28 mouse cellular contexts compared by ENCODE assay signal in genomic region chr8:102331151-102331550, GRCm38 (mm10).
DNase-seq lines count a peak whose midpoint lies in the region; ATAC-seq and TF ChIP-seq lines count a peak whose summit lies in the region.
"Had no signal": no experiment of that assay in that cellular context is flagged by ENCODE, and none has a peak within 500 bp of the region (broad histone marks: within the 10 kb centered on the region; RNA-seq: fewer than 3 reads in every experiment).

No protein-coding gene starts in this region.

- H3K9ac ChIP-seq in forebrain, embryonic 11.5 days (ENCODE audit: low read length) = no peak overlapping the region
- H3K9ac ChIP-seq in kidney, embryonic 16.5 days (replicated peaks; ENCODE audit: low read length) = no peak overlapping the region
- no peak overlapping the region for H3K9ac ChIP-seq in hindbrain, postnatal 0 days (replicated peaks; ENCODE audit: low read length)
- H3K9ac ChIP-seq: embryonic facial prominence, embryonic 15.5 days; forebrain, embryonic 13.5 days; hindbrain, embryonic 13.5 days had no signal

- no peaks in the 10 kb centered on the region for H3K9me3 ChIP-seq in forebrain, embryonic 11.5 days (ENCODE audit: control insufficient read depth, low read length)
- no peaks in the 10 kb centered on the region for H3K9me3 ChIP-seq in forebrain, embryonic 10.5 days
- H3K9me3 ChIP-seq in kidney, embryonic 16.5 days (ENCODE audit: low read length) = no peaks in the 10 kb centered on the region
- H3K9me3 ChIP-seq in hindbrain, postnatal 0 days (ENCODE audit: low read length) = no peaks in the 10 kb centered on the region
- H3K9me3 ChIP-seq: embryonic facial prominence, embryonic 15.5 days; forebrain, embryonic 13.5 days; hindbrain, embryonic 10.5 days; hindbrain, embryonic 13.5 days had no signal

- no peak overlapping the region for H3K4me3 ChIP-seq in forebrain, embryonic 11.5 days (ENCODE audit: low read depth, low read length)
- no peak overlapping the region for H3K4me3 ChIP-seq in forebrain, embryonic 10.5 days
- no peak overlapping the region for H3K4me3 ChIP-seq in kidney, embryonic 16.5 days (ENCODE audit: low read length)
- no peak overlapping the region for H3K4me3 ChIP-seq in hindbrain, postnatal 0 days (ENCODE audit: low read length)
- H3K4me3 ChIP-seq: embryonic facial prominence, embryonic 15.5 days; forebrain, embryonic 13.5 days; hindbrain, embryonic 10.5 days; hindbrain, embryonic 13.5 days had no signal

- 62% methylated on average over 4 of the region's 4 CpGs for WGBS in forebrain, embryonic 11.5 days
- 74% methylated on average over 4 of the region's 4 CpGs for WGBS in forebrain, embryonic 10.5 days
- WGBS in kidney, embryonic 16.5 days = 90% methylated on average over 4 of the region's 4 CpGs
- 52% methylated on average over 4 of the region's 4 CpGs for WGBS in hindbrain, postnatal 0 days

- H3K4me2 ChIP-seq in forebrain, embryonic 11.5 days (ENCODE audit: low read depth, low read length, severe bottlenecking) = no peak overlapping the region
- H3K4me2 ChIP-seq in kidney, embryonic 16.5 days (replicated peaks; ENCODE audit: low read depth, low read length) = no peak overlapping the region
- H3K4me2 ChIP-seq in hindbrain, postnatal 0 days (ENCODE audit: low read depth, low read length) = no peak overlapping the region
- H3K4me2 ChIP-seq: embryonic facial prominence, embryonic 15.5 days; forebrain, embryonic 13.5 days; heart, embryonic 11.5 days; hindbrain, embryonic 13.5 days had no signal

- H3K36me3 ChIP-seq in forebrain, embryonic 11.5 days (ENCODE audit: control insufficient read depth, insufficient read depth, low read length) = no peaks in the 10 kb centered on the region
- no peaks in the 10 kb centered on the region for H3K36me3 ChIP-seq in forebrain, embryonic 10.5 days (replicated peaks)
- no peaks in the 10 kb centered on the region for H3K36me3 ChIP-seq in kidney, embryonic 16.5 days (ENCODE audit: insufficient read depth, low read length)
- H3K36me3 ChIP-seq in hindbrain, postnatal 0 days (ENCODE audit: insufficient read depth, low read length) = no peaks in the 10 kb centered on the region
- H3K36me3 ChIP-seq: embryonic facial prominence, embryonic 15.5 days; G1E; hindbrain, embryonic 10.5 days; hindbrain, embryonic 13.5 days had no signal

- no peak for TF ChIP-seq CTCF in hindbrain, postnatal 0 days (IDR thresholded peaks at IDR 0.05; ENCODE audit: low read depth)

- 0 out of 2 replicates have a peak, but pooled peaks have one; percentile 18 for ATAC-seq in forebrain, embryonic 11.5 days (replicated peaks; ENCODE audit: low FRiP score)
- no peak for ATAC-seq in kidney, embryonic 16.5 days (ENCODE audit: low FRiP score, low TSS enrichment)
- no peak for ATAC-seq in hindbrain, postnatal 0 days
- ATAC-seq: forebrain, embryonic 13.5 days; forebrain, embryonic 16.5 days; hindbrain, embryonic 16.5 days; inflammation-experienced regulatory T-cells, adult 6 months; intestine, embryonic 16.5 days had no signal

- H3K27ac ChIP-seq in forebrain, embryonic 11.5 days (ENCODE audit: low read depth, low read length) = no peak overlapping the region
- H3K27ac ChIP-seq in forebrain, embryonic 10.5 days = no peak overlapping the region
- no peak overlapping the region for H3K27ac ChIP-seq in kidney, embryonic 16.5 days (ENCODE audit: low read length)
- no peak overlapping the region for H3K27ac ChIP-seq in hindbrain, postnatal 0 days
- H3K27ac ChIP-seq: embryonic facial prominence, embryonic 15.5 days; forebrain, embryonic 13.5 days; hindbrain, embryonic 10.5 days; hindbrain, embryonic 13.5 days had no signal

- no peak for DNase-seq in forebrain, embryonic 11.5 days (ENCODE audit: low spot score)
- no peak for DNase-seq in forebrain, embryonic 10.5 days (ENCODE audit: extremely low spot score, low spot score)
- DNase-seq in Muller cell, postnatal 12 days (ENCODE audit: inconsistent ontology term) = peak; percentile 80
- DNase-seq in retina, embryonic 14.5 days (ENCODE audit: low spot score) = peak; percentile 76
- DNase-seq in hindbrain, postnatal 0 days (ENCODE audit: low spot score) = no peak
- DNase-seq: adrenal gland, adult 2 months; adrenal gland, postnatal 14 days; B cell, adult 2 months; cerebellum, adult 11-12 months; cerebellum, adult 8-10 months; cerebellum, postnatal 10 days; cerebellum, postnatal 36 days; embryo, embryonic 11 days; gastrocnemius, postnatal 10 days; gastrocnemius, postnatal 36 days; heart, postnatal 36 days had no signal

- H3K4me1 ChIP-seq in forebrain, embryonic 11.5 days (replicated peaks; ENCODE audit: control insufficient read depth, insufficient read depth, low read length) = no peaks in the 10 kb centered on the region
- peaks cover 18% of the 10 kb centered on the region for H3K4me1 ChIP-seq in forebrain, embryonic 10.5 days
- no peaks in the 10 kb centered on the region for H3K4me1 ChIP-seq in kidney, embryonic 16.5 days (ENCODE audit: insufficient read depth, low read length)
- H3K4me1 ChIP-seq in hindbrain, postnatal 0 days (ENCODE audit: insufficient read depth, low read length) = no peaks in the 10 kb centered on the region
- H3K4me1 ChIP-seq: embryonic facial prominence, embryonic 15.5 days; hindbrain, embryonic 10.5 days; hindbrain, embryonic 13.5 days had no signal

- no peaks in the 10 kb centered on the region for H3K27me3 ChIP-seq in forebrain, embryonic 11.5 days (ENCODE audit: control insufficient read depth, insufficient read depth, low read length)
- no peaks in the 10 kb centered on the region for H3K27me3 ChIP-seq in forebrain, embryonic 10.5 days (ENCODE audit: poor library complexity, severe bottlenecking)
- H3K27me3 ChIP-seq in kidney, embryonic 16.5 days (ENCODE audit: insufficient read depth, low read length) = no peaks in the 10 kb centered on the region
- no peaks in the 10 kb centered on the region for H3K27me3 ChIP-seq in hindbrain, postnatal 0 days (ENCODE audit: insufficient read depth, low read length)
- H3K27me3 ChIP-seq: CH12.LX; embryonic facial prominence, embryonic 15.5 days; forebrain, embryonic 13.5 days; hindbrain, embryonic 13.5 days had no signal

Comparison
In these comparisons a context has a peak if more than half of its experiments do, and no peak if none do; other contexts are left out.
1. DNase-seq: peak in Muller cell, postnatal 12 days (single experiment) and retina, embryonic 14.5 days (single experiment); none in forebrain, embryonic 11.5 days (single experiment), forebrain, embryonic 10.5 days (single experiment) and hindbrain, postnatal 0 days (single experiment).